Mouse (Mus musculus): ENCODE measurements around the gene Btnl2.

- TF ChIP-seq CTCF (IDR thresholded peaks at IDR 0.05; ENCODE audit: low read depth) (no peak), EP300 (optimal IDR thresholded peaks at IDR 0.05) (no peak)
These were observed 40.3 kb upstream of the Btnl2 start for GRCm38 (mm10) chr17:34314286-34314685.
